Mouse (Mus musculus): ENCODE measurements around the gene Baz2b. TPM values are rescaled to one million over a fixed set of nuclear protein-coding genes. Genes with fewer than 3 reads are reported as not detected.

Gene Baz2b
- 28.9 TPM for polyA plus RNA-seq (2017; shearing (Covaris generic))

DNA sequence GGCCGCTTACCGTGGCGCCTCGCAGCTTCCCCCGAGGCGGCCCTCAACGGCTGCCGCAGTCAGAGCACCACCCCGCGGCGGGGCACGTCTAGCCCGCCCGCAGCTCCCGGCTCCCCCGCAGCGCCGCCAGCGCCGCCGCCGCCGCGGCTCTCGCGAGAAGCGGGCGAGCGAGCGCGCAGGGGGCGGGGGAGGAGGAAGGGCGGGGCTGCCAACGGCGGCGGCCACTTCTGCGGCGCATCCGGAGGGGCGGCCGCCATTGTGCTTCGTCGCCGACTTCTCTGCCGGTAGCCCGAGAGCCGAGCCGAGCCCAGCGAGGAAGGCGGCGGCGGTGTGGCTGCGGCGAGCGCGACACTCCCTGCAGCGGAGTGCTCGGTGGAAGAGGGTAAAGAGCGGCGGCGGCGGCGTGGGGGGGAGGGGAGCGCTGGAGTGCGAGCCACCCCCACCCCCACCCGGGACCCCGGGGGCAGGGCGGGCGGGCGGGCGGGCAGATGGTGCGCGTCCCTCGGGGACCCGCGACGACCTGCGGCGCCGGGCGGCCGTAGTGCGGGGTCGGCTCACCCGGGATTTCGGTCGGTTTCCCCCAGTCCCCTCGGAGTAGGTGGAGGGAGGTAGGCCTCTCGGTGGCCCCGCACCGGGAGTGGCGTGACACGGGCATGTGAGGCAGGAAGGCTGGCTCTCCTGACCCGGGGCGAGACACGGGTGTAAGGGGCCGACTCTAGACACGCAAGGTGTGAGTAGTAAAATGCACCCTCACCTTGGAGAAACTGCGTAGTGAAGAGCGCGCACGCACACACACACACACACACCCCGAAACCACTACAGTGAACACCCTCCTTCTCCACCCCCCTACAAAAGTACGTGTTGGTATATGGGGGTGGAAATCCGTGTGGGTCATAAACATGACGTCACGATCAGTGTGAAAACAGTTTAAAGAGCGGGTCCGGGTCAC is at the start of gene Baz2b, which contains the start of gene March7:
Gene Baz2b, minus strand, starts transcription at position 137 of the 949 bp plus-strand sequence.
Gene March7, plus strand, starts transcription at position 185 of the 949 bp plus-strand sequence.

DNA sequence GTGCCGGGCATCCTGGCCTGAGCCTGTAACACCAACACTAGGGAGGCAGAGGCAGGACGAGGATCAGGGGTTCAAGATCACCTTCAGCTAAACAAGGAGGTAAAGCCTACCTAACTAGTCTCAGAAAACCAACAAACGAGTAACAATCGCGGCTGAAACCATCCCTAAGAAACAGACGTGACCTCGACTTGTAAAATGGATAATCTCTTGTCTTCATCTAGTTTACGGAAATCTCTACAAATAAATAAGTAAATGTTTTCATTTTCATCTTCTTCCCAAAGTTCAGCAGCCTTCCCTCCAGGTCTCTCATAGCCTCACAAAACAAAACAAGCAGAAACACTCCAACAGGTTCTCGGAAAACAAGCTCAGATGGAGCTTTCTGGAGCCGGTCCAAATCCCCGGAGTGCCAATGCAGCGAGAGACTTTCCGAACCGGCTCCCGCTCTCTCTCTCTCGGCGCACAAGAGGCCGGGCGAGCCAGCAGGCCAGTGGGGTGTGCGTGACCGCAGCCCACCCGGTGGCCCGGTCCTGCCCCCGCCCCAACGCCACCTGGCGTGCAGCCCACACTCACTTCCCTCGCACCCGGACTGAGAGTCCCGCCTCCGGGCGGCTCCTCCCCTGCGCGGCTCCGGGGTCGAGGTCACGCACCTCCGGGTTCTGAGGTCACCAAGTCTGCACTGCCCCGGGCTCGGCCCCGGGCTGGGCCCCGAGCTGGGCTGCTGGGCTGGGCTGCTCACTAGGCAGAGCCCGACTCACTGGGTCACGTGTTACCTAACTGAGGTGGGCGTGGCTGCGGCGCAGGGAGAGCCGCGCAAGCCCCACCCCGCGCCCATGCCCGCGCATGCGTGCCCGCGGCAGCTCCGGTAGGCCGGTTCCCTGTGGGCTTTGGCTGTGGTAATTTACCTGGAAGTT is 327.6 kb downstream of the Baz2b start, which contains the start of gene Wdsub1:
Gene Wdsub1, minus strand, starts transcription at position 761 of the 911 bp plus-strand sequence.

Other genes starting within 250 kb of the Baz2b start
- 102 TPM for gene March7, start within 50 bp of the Baz2b start, polyA plus RNA-seq (2017; shearing (Covaris generic))
- gene Cd302, start 74.6 kb upstream of the Baz2b start, polyA plus RNA-seq (2017; shearing (Covaris generic)) = 2.7 TPM
- 47.1 TPM for gene Ly75, start 173.5 kb upstream of the Baz2b start, polyA plus RNA-seq (2017; shearing (Covaris generic))